Mouse (Mus musculus) small intestine, adult 2 months (tissue): ENCODE data around the gene Acvr1b. TPM values are rescaled to one million over a fixed set of nuclear protein-coding genes. Genes with fewer than 3 reads are reported as not detected.

ENCODE experiments used
- H3K27ac ChIP-seq: fragments of 200-500 bp; 2 replicates; pipeline ENCODE4 v1.5.1; 2012; ENCODE audit warnings: low read depth, low read length, control low read depth, inconsistent platforms; ENCODE audit not compliant: insufficient read depth
- H3K27me3 ChIP-seq: fragments of 200-500 bp; 2 replicates; pipeline ENCODE4 v1.6.1; 2012; ENCODE audit warnings: mild to moderate bottlenecking, moderate library complexity, low read length, inconsistent platforms; ENCODE audit not compliant: control insufficient read depth, insufficient read depth
- H3K36me3 ChIP-seq: fragments of 200-500 bp; 2 replicates; pipeline ENCODE4 v1.6.1; 2012; ENCODE audit warnings: mild to moderate bottlenecking, low read length, control low read depth, inconsistent platforms; ENCODE audit not compliant: control insufficient read depth, insufficient read depth
- H3K4me1 ChIP-seq: fragments of 200-500 bp; 2 replicates; pipeline ENCODE4 v1.6.1; 2012; ENCODE audit warnings: low read length, inconsistent platforms, mixed read lengths; ENCODE audit not compliant: control insufficient read depth, insufficient read depth, insufficient read length
- H3K4me3 ChIP-seq: fragments of 200-500 bp; 2 replicates; pipeline ENCODE4 v1.5.1; 2012; ENCODE audit warnings: low read depth, mild to moderate bottlenecking, control low read depth, inconsistent platforms, low read length, moderate library complexity
- CTCF ChIP-seq: fragments of 200-500 bp; IDR thresholded peaks from 2 replicates; pipeline ENCODE4 v1.5.1; 2012; ENCODE audit warnings: low read depth, mild to moderate bottlenecking, control low read depth, inconsistent platforms, low read length, moderate library complexity, mixed read lengths; ENCODE audit not compliant: insufficient replicate concordance, insufficient read length; ENCODE audit errors: extremely low read depth
- POLR2A ChIP-seq: fragments of 200-500 bp; IDR thresholded peaks from 2 replicates; pipeline ENCODE4 v1.6.1; 2012; ENCODE audit warnings: low read depth, mild to moderate bottlenecking, control low read depth, inconsistent platforms, low read length, moderate library complexity
- WGBS: fragments of 180-500 bp; shearing (Covaris S2); methylation state at CpG from one replicate; pipeline ENCODE4 v1.1.7; 2018; 5-methylcytosine and 5-hydroxymethylcytosine counted together
- polyA plus RNA-seq: library from polyadenylated mRNA; depleted of rRNA; stranded (reverse); fragments of >200 nt; gene quantifications from 2 replicates; pipeline ENCODE4 v1.2.3, GENCODE M21; 2012

Gene Acvr1b
- polyA plus RNA-seq, 1 experiment = 46.0 TPM

- Histone ChIP-seq H3K27me3 (no peaks in the 10 kb centered on the region), H3K36me3 (no peaks in the 10 kb centered on the region), H3K27ac (0 out of 2 replicates have a peak overlapping the region, but pooled peaks have one; percentile 1), H3K4me3 (no peak overlapping the region), H3K4me1 (peaks cover 4% of the 10 kb centered on the region)
- 66% methylated on average over 3 of the region's 3 CpGs for WGBS
- TF ChIP-seq CTCF (no peak), POLR2A (no peak)
Measured at GRCm38 (mm10) chr15:101244012-101244411, 70.1 kb downstream of the Acvr1b start.

GRCm38 (mm10) chr15:101246231-101247154, 72.6 kb downstream of the Acvr1b start:
- H3K4me1 ChIP-seq = peaks cover 4% of the 10 kb centered on the region; the same call in 1 of the 2 replicates
- peak overlapping the region; percentile 86 for H3K27ac ChIP-seq
- no peaks in the 10 kb centered on the region for H3K27me3 ChIP-seq
- 2% methylated on average over 56 of the region's 56 CpGs for WGBS
- TF ChIP-seq CTCF (no peak), POLR2A (no peak; the same call in 1 of the 2 replicates)
- peak overlapping the region; percentile 70 for H3K4me3 ChIP-seq
- H3K36me3 ChIP-seq = no peaks in the 10 kb centered on the region

- no peaks in the 10 kb centered on the region for H3K36me3 ChIP-seq
- no peaks in the 10 kb centered on the region for H3K27me3 ChIP-seq
- no peak overlapping the region for H3K4me3 ChIP-seq
- peaks cover 4% of the 10 kb centered on the region; the same call in 1 of the 2 replicates for H3K4me1 ChIP-seq
- TF ChIP-seq CTCF (no peak), POLR2A (no peak)
- 74% methylated on average over 1 of the region's 1 CpGs for WGBS
- peak overlapping the region; percentile 86; the same call in 1 of the 2 replicates for H3K27ac ChIP-seq
Measured at GRCm38 (mm10) chr15:101247155-101247498, 73.3 kb downstream of the Acvr1b start.

GRCm38 (mm10) chr15:101248029-101248710, 74.3 kb downstream of the Acvr1b start:
- H3K4me3 ChIP-seq = no peak overlapping the region
- H3K4me1 ChIP-seq = peaks cover 4% of the 10 kb centered on the region; the same call in 1 of the 2 replicates
- TF ChIP-seq CTCF (no peak), POLR2A (no peak)
- no peaks in the 10 kb centered on the region for H3K27me3 ChIP-seq
- H3K27ac ChIP-seq = no peak overlapping the region
- WGBS = 72% methylated on average over 5 of the region's 5 CpGs
- H3K36me3 ChIP-seq = no peaks in the 10 kb centered on the region

GRCm38 (mm10) chr15:101250220-101250800, 76.4 kb downstream of the Acvr1b start:
- Histone ChIP-seq H3K4me1 (peaks cover 10% of the 10 kb centered on the region), H3K27me3 (peaks cover 9% of the 10 kb centered on the region), H3K4me3 (no peak overlapping the region), H3K27ac (no peak overlapping the region), H3K36me3 (no peaks in the 10 kb centered on the region)
- TF ChIP-seq CTCF = no peak
- no peak for TF ChIP-seq POLR2A
- WGBS = 77% methylated on average over 9 of the region's 9 CpGs

GRCm38 (mm10) chr15:101251930-101252329, 78.1 kb downstream of the Acvr1b start:
- Histone ChIP-seq H3K27ac (no peak overlapping the region), H3K36me3 (no peaks in the 10 kb centered on the region), H3K4me1 (peaks cover 9% of the 10 kb centered on the region), H3K27me3 (peaks cover 9% of the 10 kb centered on the region), H3K4me3 (no peak overlapping the region)
- 88% methylated on average over 5 of the region's 5 CpGs for WGBS
- TF ChIP-seq POLR2A = no peak
- TF ChIP-seq CTCF = no peak
